Mouse (Mus musculus) stomach, embryonic 16.5 days (tissue): ENCODE measurements around the gene Golph3. TPM values are rescaled to one million over a fixed set of nuclear protein-coding genes. Genes with fewer than 3 reads are reported as not detected.

Experiments
- ATAC-seq: fragments of 200-750 bp; cut with Nextera tagmentation; 2 replicates; pipeline ENCODE4 v1.8.0; 2017; ENCODE audit warnings: moderate number of reproducible peaks, moderate TSS enrichment; ENCODE audit not compliant: insufficient read depth, low FRiP score
- H3K27ac ChIP-seq: fragments of 300-500 bp; sonication (generic); 2 replicates; pipeline ENCODE4 v1.5.1; 2014; ENCODE audit warnings: low read length
- H3K27me3 ChIP-seq: fragments of 300-500 bp; sonication (generic); 2 replicates; pipeline ENCODE4 v1.6.1; 2014; ENCODE audit warnings: low read length, control low read depth, mixed read lengths; ENCODE audit not compliant: control insufficient read depth, insufficient read depth
- H3K36me3 ChIP-seq: fragments of 300-500 bp; sonication (generic); 2 replicates; pipeline ENCODE4 v1.6.1; 2014; ENCODE audit warnings: low read length; ENCODE audit not compliant: control insufficient read depth, insufficient read depth
- H3K4me1 ChIP-seq: fragments of 300-500 bp; sonication (generic); 2 replicates; pipeline ENCODE4 v1.6.1; 2014; ENCODE audit warnings: low read length, control low read depth, mixed read lengths; ENCODE audit not compliant: control insufficient read depth, insufficient read depth
- H3K4me2 ChIP-seq: fragments of 300-500 bp; sonication (generic); 2 replicates; pipeline ENCODE4 v1.6.1; 2014; ENCODE audit warnings: low read depth, low read length, mixed read lengths
- H3K4me3 ChIP-seq: fragments of 300-500 bp; sonication (generic); replicated peaks from 2 replicates; pipeline ENCODE4 v1.5.1; 2014; ENCODE audit warnings: mild to moderate bottlenecking, low read length
- H3K9ac ChIP-seq: fragments of 300-500 bp; sonication (generic); 2 replicates; pipeline ENCODE4 v1.6.1; 2014; ENCODE audit warnings: low read length
- H3K9me3 ChIP-seq: fragments of 300-500 bp; sonication (generic); replicated peaks from 2 replicates; pipeline ENCODE4 v1.6.1; 2016; ENCODE audit warnings: low read length, control low read depth; ENCODE audit not compliant: control insufficient read depth
- WGBS: fragments of 180-500 bp; shearing (Covaris S2); extraction: QIAGEN DNeasy Blood & Tissue Kit; methylation state at CpG from one replicate; pipeline ENCODE4 v1.1.7; 2014; 5-methylcytosine and 5-hydroxymethylcytosine counted together
- polyA plus RNA-seq: library from polyadenylated mRNA; unstranded; fragments of >200 nt; fragmentation: Nextera tagmentation; extraction: Ambion mirVana; gene quantifications from 2 replicates; pipeline ENCODE4 v1.2.1, GENCODE M21; 2015

Golph3 gene
- polyA plus RNA-seq, 1 experiment from 2014 or later: 73.8 TPM

DNA sequence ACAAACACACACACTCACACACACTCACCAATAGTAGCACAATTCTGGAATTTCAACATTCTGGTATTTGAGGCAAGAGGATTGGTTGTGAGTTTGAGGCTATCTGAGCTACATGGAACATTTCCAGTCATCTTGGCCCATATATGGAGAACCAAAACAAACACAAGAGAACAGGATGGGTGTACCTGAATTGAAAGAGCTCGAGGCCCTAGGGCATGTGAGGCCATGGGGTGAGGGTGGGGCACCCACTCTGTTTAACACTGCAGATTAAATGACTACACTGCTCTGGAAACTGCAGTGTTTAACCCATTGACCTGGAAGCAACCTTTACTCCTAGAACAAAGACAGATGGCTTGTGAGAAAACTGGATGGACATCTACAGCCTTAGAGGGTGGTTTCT lies 8.0 kb upstream of the Golph3 start:
- H3K4me3 ChIP-seq: no peak overlapping the region
- peak; percentile 75; the same call in 1 of the 2 replicates for ATAC-seq
- no peaks in the 10 kb centered on the region for H3K36me3 ChIP-seq
- H3K27ac ChIP-seq: no peak overlapping the region
- 12% methylated on average over 1 of the region's 1 CpGs for WGBS
- H3K4me1 ChIP-seq: no peaks in the 10 kb centered on the region
- no peak overlapping the region for H3K9ac ChIP-seq
- no peaks in the 10 kb centered on the region for H3K9me3 ChIP-seq
- H3K27me3 ChIP-seq: no peaks in the 10 kb centered on the region
- no peak overlapping the region for H3K4me2 ChIP-seq

DNA sequence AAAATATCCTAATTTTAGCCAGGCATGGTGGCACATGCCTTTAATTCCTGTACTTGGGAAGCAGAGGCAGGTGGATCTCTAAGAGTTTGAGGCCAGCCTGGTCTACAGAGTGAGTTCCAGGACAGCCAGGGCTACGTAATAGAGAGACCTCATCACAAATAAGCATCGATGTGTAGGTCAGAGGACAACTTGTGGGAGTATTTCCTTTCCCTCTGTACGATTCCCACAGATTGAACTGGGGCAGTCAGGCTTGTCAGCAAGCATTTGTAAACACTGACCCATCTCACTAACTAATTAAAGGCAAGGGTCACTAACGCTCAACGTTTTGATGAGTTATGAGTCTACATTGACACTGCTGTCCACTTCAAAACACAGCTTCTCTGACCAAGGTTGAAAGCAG lies 6.7 kb upstream of the Golph3 start:
- Histone ChIP-seq H3K9ac (no peak overlapping the region), H3K4me2 (no peak overlapping the region), H3K36me3 (no peaks in the 10 kb centered on the region), H3K9me3 (no peaks in the 10 kb centered on the region), H3K27ac (no peak overlapping the region), H3K27me3 (no peaks in the 10 kb centered on the region), H3K4me1 (no peaks in the 10 kb centered on the region), H3K4me3 (no peak overlapping the region)
- ATAC-seq: no peak
- 67% methylated on average over 5 of the region's 5 CpGs for WGBS

DNA sequence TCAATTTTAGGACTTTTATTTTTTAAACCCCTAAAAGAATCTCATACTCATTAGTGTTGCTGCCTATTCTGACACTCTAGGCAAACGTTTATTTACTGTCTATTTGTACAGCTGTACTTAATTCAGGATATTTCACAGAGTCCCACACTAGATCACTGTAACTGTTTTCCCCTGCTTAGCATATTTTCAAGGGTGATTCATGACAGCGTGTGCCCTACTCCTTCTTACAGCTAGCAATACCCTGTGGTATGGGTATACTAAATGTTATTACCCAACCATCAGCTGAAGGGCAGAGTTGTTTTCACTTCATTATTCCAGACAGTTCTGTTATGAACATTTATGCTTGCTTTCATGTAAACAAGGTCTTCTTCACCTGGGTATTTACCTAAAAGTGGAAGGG lies 5.3 kb upstream of the Golph3 start:
- Histone ChIP-seq H3K27ac (no peak overlapping the region), H3K4me1 (0 out of 2 replicates have a peak, but pooled peaks cover 4% of the 10 kb centered on the region), H3K4me3 (no peak overlapping the region), H3K4me2 (no peak overlapping the region), H3K9ac (no peak overlapping the region), H3K9me3 (no peaks in the 10 kb centered on the region), H3K36me3 (no peaks in the 10 kb centered on the region), H3K27me3 (no peaks in the 10 kb centered on the region)
- 54% methylated on average over 2 of the region's 2 CpGs for WGBS
- ATAC-seq: no peak

DNA sequence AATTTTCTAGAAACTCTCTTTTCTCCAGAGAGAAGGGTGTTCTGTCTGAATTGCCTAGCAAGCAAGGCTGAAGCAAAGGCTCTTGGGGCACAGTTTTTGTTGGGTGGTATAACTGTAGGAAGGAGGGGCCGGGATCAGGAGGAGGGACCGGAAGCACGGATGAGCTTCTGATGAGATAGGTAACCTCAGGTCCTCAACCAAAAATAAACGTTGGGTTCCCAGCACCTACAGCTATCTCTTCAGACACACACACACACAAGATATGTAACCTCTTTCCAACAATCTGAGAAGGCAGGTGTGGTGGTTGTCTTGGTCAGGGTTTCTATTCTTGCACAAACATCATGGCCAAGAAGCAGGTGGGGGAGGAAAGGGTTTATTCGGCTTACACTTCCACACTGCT lies 4.0 kb upstream of the Golph3 start:
- H3K9ac ChIP-seq: no peak overlapping the region
- H3K4me2 ChIP-seq: no peak overlapping the region
- 0 out of 2 replicates have a peak, but pooled peaks cover 4% of the 10 kb centered on the region for H3K4me1 ChIP-seq
- no peaks in the 10 kb centered on the region for H3K36me3 ChIP-seq
- no peak overlapping the region for H3K27ac ChIP-seq
- no peak for ATAC-seq
- no peaks in the 10 kb centered on the region for H3K9me3 ChIP-seq
- no peaks in the 10 kb centered on the region for H3K27me3 ChIP-seq
- H3K4me3 ChIP-seq: no peak overlapping the region
- WGBS: 73% methylated on average over 5 of the region's 5 CpGs

DNA sequence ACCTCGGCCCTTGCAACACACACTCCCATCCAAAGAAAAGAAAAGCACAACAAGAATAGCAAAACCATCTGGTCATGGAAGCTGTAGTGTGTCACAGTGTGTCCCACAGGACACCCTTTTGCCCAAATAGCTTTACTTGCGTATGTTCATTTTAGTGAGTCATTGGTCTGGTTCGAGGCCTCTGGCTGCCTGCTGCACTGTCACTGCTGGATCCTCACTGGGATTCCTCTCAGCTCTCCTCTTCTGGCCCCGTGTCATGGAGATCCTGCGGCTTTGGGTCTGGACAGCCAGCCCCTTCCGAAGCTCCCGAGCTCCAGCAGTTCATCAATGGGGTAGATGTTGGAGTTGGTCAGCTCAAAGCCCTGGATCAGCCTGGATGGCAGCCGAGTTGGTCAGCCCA lies 2.8 kb upstream of the Golph3 start:
- 0 out of 2 replicates have a peak, but pooled peaks cover 4% of the 10 kb centered on the region for H3K4me1 ChIP-seq
- WGBS: 77% methylated on average over 8 of the region's 8 CpGs
- no peak overlapping the region for H3K27ac ChIP-seq
- H3K27me3 ChIP-seq: no peaks in the 10 kb centered on the region
- H3K4me3 ChIP-seq: no peak overlapping the region
- no peak overlapping the region for H3K9ac ChIP-seq
- no peaks in the 10 kb centered on the region for H3K36me3 ChIP-seq
- H3K4me2 ChIP-seq: no peak overlapping the region
- H3K9me3 ChIP-seq: no peaks in the 10 kb centered on the region
- no peak for ATAC-seq

DNA sequence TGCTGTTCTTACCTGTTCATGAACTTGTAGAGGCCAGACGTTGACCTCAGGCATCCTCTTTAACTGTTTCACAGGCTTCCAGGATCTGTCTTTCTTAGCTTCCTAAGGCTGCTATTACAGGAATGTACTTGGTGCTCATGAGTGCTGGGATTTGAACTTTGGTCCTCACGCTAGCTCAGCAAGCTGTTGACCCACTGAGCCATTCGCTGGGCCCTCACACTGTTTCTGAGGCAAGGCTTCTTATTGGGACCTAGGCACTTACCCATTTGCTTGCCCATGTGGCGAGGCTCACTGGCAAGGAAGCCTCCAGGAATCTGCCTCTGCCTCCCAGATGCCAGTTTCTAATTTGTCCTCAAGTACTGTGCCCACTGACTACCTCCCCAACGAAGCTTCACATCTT lies 1.4 kb upstream of the Golph3 start:
- 52% methylated on average over 5 of the region's 5 CpGs for WGBS
- Histone ChIP-seq H3K9me3 (no peaks in the 10 kb centered on the region), H3K4me3 (no peak overlapping the region), H3K27me3 (no peaks in the 10 kb centered on the region), H3K36me3 (no peaks in the 10 kb centered on the region), H3K4me2 (peak overlapping the region; percentile 81), H3K4me1 (peaks cover 13% of the 10 kb centered on the region; the same call in 1 of the 2 replicates), H3K27ac (no peak overlapping the region), H3K9ac (no peak overlapping the region)
- ATAC-seq: no peak

DNA sequence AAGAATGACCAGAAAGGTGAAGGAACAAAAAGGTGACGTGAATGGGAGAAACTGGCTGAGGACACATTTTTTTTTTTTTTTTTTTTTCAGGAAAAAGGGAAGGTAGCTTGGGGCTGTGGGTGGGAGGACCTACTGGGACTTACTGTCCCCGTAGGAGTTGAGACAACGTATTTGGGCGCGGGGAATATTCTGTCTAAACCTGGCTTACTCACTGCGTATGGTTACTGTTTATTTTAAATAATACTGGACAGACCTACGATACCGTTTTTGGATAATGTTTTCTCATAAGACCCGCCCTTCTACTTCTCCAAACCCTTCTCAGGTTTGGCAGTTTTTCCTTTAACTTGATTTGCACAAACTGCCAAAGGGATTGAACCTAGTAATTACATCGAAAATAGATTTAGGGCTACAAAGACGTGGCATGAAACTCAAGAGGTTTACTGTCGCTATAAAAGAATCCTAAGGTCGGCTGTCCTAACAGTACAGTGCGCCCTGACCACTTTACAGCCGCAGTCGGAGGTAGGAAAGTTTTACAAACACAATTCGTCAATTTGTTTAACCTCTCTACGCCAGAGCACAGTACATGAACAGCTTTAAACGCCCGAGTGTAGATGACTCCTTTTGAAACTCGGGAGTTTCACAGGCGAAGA lies 684 bp upstream of the Golph3 start:
- H3K9me3 ChIP-seq: no peaks in the 10 kb centered on the region
- WGBS: under 1% methylated on average over 22 of the region's 22 CpGs
- H3K4me1 ChIP-seq: peaks cover 13% of the 10 kb centered on the region; the same call in 1 of the 2 replicates
- ATAC-seq: peak; percentile 23
- peak overlapping the region; percentile 82 for H3K27ac ChIP-seq
- H3K9ac ChIP-seq: peak overlapping the region; percentile 75
- peak overlapping the region; percentile 81 for H3K4me2 ChIP-seq
- H3K27me3 ChIP-seq: no peaks in the 10 kb centered on the region
- H3K36me3 ChIP-seq: no peaks in the 10 kb centered on the region
- peak overlapping the region; percentile 100 for H3K4me3 ChIP-seq

DNA sequence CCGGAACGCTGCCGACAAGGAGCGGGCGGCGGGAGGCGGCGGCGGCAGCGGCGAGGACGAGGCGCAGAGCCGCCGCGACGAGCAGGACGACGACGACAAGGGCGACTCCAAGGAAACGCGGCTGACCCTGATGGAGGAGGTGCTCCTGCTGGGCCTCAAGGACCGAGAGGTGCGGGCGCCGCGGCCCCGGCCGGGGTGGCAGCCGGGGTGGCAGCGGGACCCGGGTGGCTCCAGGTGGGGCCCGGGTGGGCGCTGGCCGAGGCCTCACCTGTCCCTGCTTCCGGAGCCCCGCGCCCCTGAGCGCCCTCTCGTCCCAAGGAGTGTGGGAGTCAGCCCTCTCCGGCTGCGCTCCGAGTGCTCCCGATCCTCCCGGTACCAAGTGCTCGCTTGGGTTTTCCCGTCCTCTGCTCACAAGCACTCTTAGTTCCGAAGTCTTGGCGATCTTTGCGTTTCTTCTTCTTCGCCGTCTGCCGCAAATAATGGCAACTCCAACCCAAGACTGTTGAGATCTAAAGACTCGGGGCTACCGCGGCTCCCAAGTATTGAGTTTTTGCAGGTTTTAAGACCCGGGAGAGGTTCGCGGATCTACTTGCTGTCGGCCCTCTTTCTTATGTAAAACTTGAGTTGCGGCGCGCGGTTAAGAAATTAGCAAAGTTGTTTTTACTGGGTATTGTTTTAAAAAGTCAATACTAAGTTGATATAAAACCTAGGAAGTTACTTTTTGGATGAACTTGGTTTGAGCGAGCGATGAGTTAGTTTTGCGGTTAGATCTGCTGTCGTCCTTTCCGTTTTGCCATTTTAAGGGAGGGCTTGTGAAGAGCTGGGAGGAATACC lies 755 bp downstream of the Golph3 start, which contains the start of gene 1810049J17Rik:
Gene 1810049J17Rik, minus strand, starts transcription at position 112 of the 834 bp plus-strand sequence.
- H3K27me3 ChIP-seq: no peaks in the 10 kb centered on the region
- H3K4me1 ChIP-seq: peaks cover 16% of the 10 kb centered on the region; the same call in 1 of the 2 replicates
- ATAC-seq: peak; percentile 31
- H3K4me2 ChIP-seq: peak within 1 kb of the TSS; percentile 88
- peak within 1 kb of the TSS; percentile 100 for H3K4me3 ChIP-seq
- peak within 1 kb of the TSS; percentile 100 for H3K9ac ChIP-seq
- WGBS: under 1% methylated on average over 65 of the region's 70 CpGs
- H3K9me3 ChIP-seq: no peaks in the 10 kb centered on the region
- H3K27ac ChIP-seq: peak within 1 kb of the TSS; percentile 89
- H3K36me3 ChIP-seq: no peaks in the 10 kb centered on the region
